Comparison of ENCODE assay signal across 24 mouse cellular contexts in the genomic region with DNA sequence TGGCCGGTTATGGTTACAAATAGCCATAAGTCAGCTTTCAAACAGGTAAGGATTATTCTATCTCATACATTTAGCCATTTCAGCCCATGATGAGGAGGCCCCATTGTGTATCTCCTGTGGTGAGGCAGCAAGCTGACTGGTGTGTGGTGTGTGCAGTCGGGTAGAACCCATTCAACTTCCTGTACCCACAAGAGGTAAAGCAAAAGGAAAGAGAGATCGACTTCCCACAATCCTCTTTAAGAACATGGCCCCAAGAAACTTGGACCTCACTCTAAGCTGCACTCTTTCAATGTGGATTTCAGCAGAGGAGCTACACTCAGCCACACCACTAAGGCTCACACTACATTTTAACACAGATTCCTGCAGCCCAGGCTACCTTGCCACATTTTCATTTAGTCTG.
"Had no signal": no experiment of that assay in that cellular context is flagged by ENCODE, and none has a peak within 500 bp of the region (broad histone marks: within the 10 kb centered on the region; RNA-seq: fewer than 3 reads in every experiment).

No protein-coding gene starts in this region.

- H3K4me3 ChIP-seq: heart, adult 2 months; heart, embryonic 13.5 days; heart, embryonic 15.5 days; hindbrain, embryonic 13.5 days; hindbrain, embryonic 15.5 days; kidney, embryonic 15.5 days; limb, embryonic 13.5 days; limb, embryonic 15.5 days; liver, embryonic 12.5 days had no signal

- H3K36me3 ChIP-seq: heart, embryonic 13.5 days; heart, embryonic 15.5 days; hindbrain, embryonic 13.5 days; hindbrain, embryonic 15.5 days; kidney, embryonic 15.5 days; limb, embryonic 13.5 days; limb, embryonic 15.5 days; liver, embryonic 12.5 days had no signal

- H3K9ac ChIP-seq: heart, embryonic 13.5 days; heart, embryonic 15.5 days; hindbrain, embryonic 13.5 days; hindbrain, embryonic 15.5 days; kidney, embryonic 15.5 days; limb, embryonic 13.5 days; limb, embryonic 15.5 days; liver, embryonic 12.5 days had no signal

- H3K27ac ChIP-seq: heart, adult 2 months; heart, embryonic 13.5 days; heart, embryonic 15.5 days; hindbrain, embryonic 13.5 days; hindbrain, embryonic 15.5 days; hindbrain, postnatal 0 days; kidney, embryonic 15.5 days; kidney, postnatal 0 days; limb, embryonic 13.5 days; limb, embryonic 15.5 days; liver, embryonic 12.5 days had no signal

- H3K27me3 ChIP-seq: heart, embryonic 13.5 days; heart, embryonic 15.5 days; hindbrain, embryonic 13.5 days; hindbrain, embryonic 15.5 days; kidney, embryonic 15.5 days; limb, embryonic 13.5 days; limb, embryonic 15.5 days; liver, embryonic 12.5 days had no signal

- H3K4me1 ChIP-seq: heart, embryonic 13.5 days; heart, embryonic 15.5 days; hindbrain, embryonic 13.5 days; hindbrain, embryonic 15.5 days; kidney, embryonic 15.5 days; limb, embryonic 13.5 days; limb, embryonic 15.5 days; liver, embryonic 12.5 days had no signal

- DNase-seq: gastrocnemius, postnatal 14 days; gastrocnemius, postnatal 36 days; heart, adult 11 months; heart, adult 2 months; heart, postnatal 14 days; heart, postnatal 36 days; kidney, adult 11 months; kidney, adult 2 months; kidney, adult 9 months; kidney, postnatal 14 days; layer of hippocampus, adult 9-11 months; layer of hippocampus, postnatal 36 days; left cerebral cortex, postnatal 4 days had no signal

- H3K9me3 ChIP-seq: heart, embryonic 13.5 days; heart, embryonic 15.5 days; hindbrain, embryonic 13.5 days; hindbrain, embryonic 15.5 days; kidney, embryonic 15.5 days; limb, embryonic 13.5 days; limb, embryonic 15.5 days; liver, embryonic 12.5 days had no signal

- H3K4me2 ChIP-seq: heart, embryonic 11.5 days; heart, embryonic 13.5 days; heart, embryonic 15.5 days; hindbrain, embryonic 13.5 days; hindbrain, embryonic 15.5 days; kidney, embryonic 15.5 days; limb, embryonic 13.5 days; limb, embryonic 15.5 days; liver, embryonic 12.5 days had no signal
